Mouse (Mus musculus) C2C12 (cell line): ENCODE data around the gene Gpcpd1. TPM values are rescaled to one million over a fixed set of nuclear protein-coding genes. Genes with fewer than 3 reads are reported as not detected.

Experiments used
- H3K27me3 ChIP-seq: one replicate; pipeline ENCODE4 v1.6.1; 2011; ENCODE audit not compliant: control insufficient read depth, insufficient read depth, insufficient read length
- H3K36me3 ChIP-seq: one replicate; pipeline ENCODE4 v1.6.1; 2011; ENCODE audit not compliant: control insufficient read depth, insufficient read depth
- H3K4me3 ChIP-seq: one replicate; pipeline ENCODE4 v1.5.1; 2011; ENCODE audit warnings: mild to moderate bottlenecking, control low read depth; ENCODE audit not compliant: poor library complexity, insufficient read depth, severe bottlenecking
- H3K79me2 ChIP-seq: one replicate; pipeline ENCODE4 v1.6.1; 2011; ENCODE audit not compliant: control insufficient read depth, insufficient read depth
- H3K79me3 ChIP-seq: one replicate; pipeline ENCODE4 v1.6.1; 2011; ENCODE audit warnings: low read depth, control low read depth
- H3ac ChIP-seq: one replicate; pipeline ENCODE3; 2011; ENCODE audit warnings: low read depth; ENCODE audit not compliant: control insufficient read depth, insufficient read length
- CEBPB ChIP-seq: IDR thresholded peaks from one replicate; pipeline ENCODE4 v1.6.1; 2011; ENCODE audit warnings: low read depth, mild to moderate bottlenecking, control low read depth, moderate library complexity
- CTCF ChIP-seq: IDR thresholded peaks from one replicate; pipeline ENCODE4 v1.5.1; 2011; ENCODE audit not compliant: control insufficient read depth, insufficient read depth, insufficient read length
- FOSL1 ChIP-seq: IDR thresholded peaks from one replicate; pipeline ENCODE4 v1.8.0; 2011; ENCODE audit warnings: mild to moderate bottlenecking, low read length; ENCODE audit not compliant: poor library complexity, insufficient read depth, severe bottlenecking
- MAX ChIP-seq: IDR thresholded peaks from one replicate; pipeline ENCODE4 v1.6.1; 2011; ENCODE audit warnings: mild to moderate bottlenecking, control low read depth
- MYOD1 ChIP-seq: IDR thresholded peaks from one replicate; pipeline ENCODE4 v1.6.1; 2011; ENCODE audit warnings: low read depth; ENCODE audit not compliant: control insufficient read depth, insufficient read length
- MYOG ChIP-seq: IDR thresholded peaks from one replicate; pipeline ENCODE4 v1.6.1; 2011; ENCODE audit not compliant: control insufficient read depth, insufficient read length; ENCODE audit errors: extremely low read depth
- USF1 ChIP-seq: IDR thresholded peaks from one replicate; pipeline ENCODE4 v1.6.1; 2011; ENCODE audit warnings: low read depth, mild to moderate bottlenecking, control low read depth, moderate library complexity
- polyA plus RNA-seq: library from polyadenylated mRNA; unstranded; fragments of >200 nt; fragmentation: generic; extraction: Trizol; gene quantifications from one replicate; pipeline ENCODE4 v1.2.1, GENCODE M21; 2012; ENCODE audit warnings: missing spikeins

The Gpcpd1 gene
- polyA plus RNA-seq, 1 experiment = 2.4 TPM

GRCm38 (mm10) chr2:132575759-132576439 is 11.6 kb downstream of the Gpcpd1 start:
- Histone ChIP-seq H3ac (peak overlapping the region; percentile 8), H3K36me3 (peaks cover 8% of the 10 kb centered on the region), H3K79me2 (peaks cover 51% of the 10 kb centered on the region), H3K79me3 (peaks cover 31% of the 10 kb centered on the region), H3K4me3 (no peak overlapping the region), H3K27me3 (no peaks in the 10 kb centered on the region)
- no peak for TF ChIP-seq USF1
- TF ChIP-seq FOSL1 = no peak
- TF ChIP-seq MYOG = no peak
- no peak for TF ChIP-seq MAX

DNA sequence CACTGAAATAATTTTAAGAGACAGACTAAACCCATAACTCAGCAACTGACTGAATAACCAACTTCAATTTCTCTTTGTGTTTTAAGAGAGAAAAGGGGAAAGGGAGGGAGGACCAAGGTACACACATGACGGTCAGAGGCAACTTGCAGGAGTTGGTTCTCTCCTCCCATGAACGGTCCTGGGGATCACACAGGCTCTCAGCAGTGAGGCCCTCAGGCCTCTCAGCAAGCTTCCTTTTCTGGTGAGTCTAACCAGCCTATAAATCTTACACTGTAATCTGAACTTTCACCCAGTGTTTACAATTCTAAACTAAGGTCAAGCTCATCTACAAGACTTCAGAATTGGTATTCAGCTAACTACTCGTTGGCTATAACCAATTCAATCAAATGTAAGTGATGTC is 12.3 kb downstream of the Gpcpd1 start:
- H3K79me3 ChIP-seq = peaks cover 31% of the 10 kb centered on the region
- H3K27me3 ChIP-seq = no peaks in the 10 kb centered on the region
- H3K36me3 ChIP-seq = peaks cover 12% of the 10 kb centered on the region
- peaks cover 51% of the 10 kb centered on the region for H3K79me2 ChIP-seq
- H3K4me3 ChIP-seq = no peak overlapping the region
- TF ChIP-seq CEBPB (no peak), MYOD1 (no peak), USF1 (no peak), FOSL1 (no peak), CTCF (no peak), MAX (no peak), MYOG (no peak)
- no peak overlapping the region for H3ac ChIP-seq

DNA sequence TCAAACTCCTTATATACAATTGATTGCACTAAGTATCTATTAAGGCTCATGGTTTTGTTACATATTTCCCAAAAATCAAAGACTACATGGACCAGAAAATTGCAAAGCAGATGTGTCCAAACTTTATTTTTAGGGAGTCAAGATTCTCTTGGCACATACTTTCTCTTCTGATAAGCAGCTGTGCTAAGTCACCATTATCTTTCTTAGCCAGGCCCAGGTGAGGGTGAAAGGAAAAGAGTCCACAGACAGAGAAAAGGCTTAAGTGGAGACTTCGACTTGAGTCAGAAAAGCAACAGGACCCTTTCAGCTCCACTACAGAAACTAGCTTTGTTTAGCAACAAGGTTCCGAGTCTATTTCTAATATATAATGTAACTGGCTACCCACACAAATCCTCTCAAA is 14.2 kb downstream of the Gpcpd1 start:
- Histone ChIP-seq H3K79me3 (peaks cover 32% of the 10 kb centered on the region), H3K4me3 (no peak overlapping the region), H3K79me2 (peaks cover 51% of the 10 kb centered on the region), H3K36me3 (peaks cover 27% of the 10 kb centered on the region), H3K27me3 (no peaks in the 10 kb centered on the region), H3ac (no peak overlapping the region)
- TF ChIP-seq MYOG (no peak), MYOD1 (no peak), CEBPB (no peak), MAX (no peak), CTCF (no peak), USF1 (no peak), FOSL1 (no peak)

GRCm38 (mm10) chr2:132572651-132573050 is 14.9 kb downstream of the Gpcpd1 start:
- peaks cover 33% of the 10 kb centered on the region for H3K36me3 ChIP-seq
- TF ChIP-seq USF1 = no peak
- no peak for TF ChIP-seq MYOD1
- TF ChIP-seq CEBPB = no peak
- TF ChIP-seq MYOG = no peak
- no peak for TF ChIP-seq MAX
- TF ChIP-seq CTCF = no peak
- TF ChIP-seq FOSL1 = no peak
- H3K79me2 ChIP-seq = peaks cover 51% of the 10 kb centered on the region
- H3K27me3 ChIP-seq = no peaks in the 10 kb centered on the region
- no peak overlapping the region for H3K4me3 ChIP-seq
- H3K79me3 ChIP-seq = peaks cover 32% of the 10 kb centered on the region
- no peak overlapping the region for H3ac ChIP-seq

DNA sequence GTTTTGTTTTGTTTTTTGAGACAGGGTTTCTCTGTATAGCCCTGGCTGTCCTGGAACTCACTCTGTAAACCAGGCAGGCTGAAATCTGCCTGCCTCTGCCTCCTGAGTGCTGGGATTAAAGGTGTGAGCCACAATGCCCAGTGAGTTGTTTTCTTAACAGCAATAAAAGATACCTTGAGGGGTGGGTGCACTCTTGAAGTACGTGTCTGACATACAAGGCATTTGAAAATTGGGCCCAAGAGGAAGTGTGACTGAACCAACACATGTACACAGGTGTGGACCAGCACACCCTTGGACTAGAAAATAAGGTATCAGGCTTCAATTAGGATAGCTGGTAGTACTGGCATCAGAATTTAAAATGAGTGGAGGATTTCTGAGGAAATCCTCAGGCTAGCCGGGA is 16.2 kb downstream of the Gpcpd1 start:
- no peak overlapping the region for H3ac ChIP-seq
- no peak overlapping the region for H3K4me3 ChIP-seq
- peaks cover 42% of the 10 kb centered on the region for H3K36me3 ChIP-seq
- TF ChIP-seq FOSL1 = no peak
- no peak for TF ChIP-seq CTCF
- TF ChIP-seq MAX = no peak
- no peak for TF ChIP-seq USF1
- TF ChIP-seq MYOD1 = no peak
- TF ChIP-seq MYOG = no peak
- TF ChIP-seq CEBPB = no peak
- H3K79me2 ChIP-seq = peaks cover 38% of the 10 kb centered on the region
- H3K79me3 ChIP-seq = peaks cover 23% of the 10 kb centered on the region
- H3K27me3 ChIP-seq = no peaks in the 10 kb centered on the region

- H3K79me3 ChIP-seq = peaks cover 19% of the 10 kb centered on the region
- H3K4me3 ChIP-seq = no peak overlapping the region
- H3K27me3 ChIP-seq = no peaks in the 10 kb centered on the region
- TF ChIP-seq USF1 = no peak
- no peak for TF ChIP-seq MYOG
- no peak for TF ChIP-seq CEBPB
- no peak for TF ChIP-seq MAX
- TF ChIP-seq FOSL1 = no peak
- no peak for TF ChIP-seq CTCF
- TF ChIP-seq MYOD1 = no peak
- peaks cover 34% of the 10 kb centered on the region for H3K79me2 ChIP-seq
- no peak overlapping the region for H3ac ChIP-seq
- peaks cover 45% of the 10 kb centered on the region for H3K36me3 ChIP-seq
Measured at GRCm38 (mm10) chr2:132570869-132571268, 16.7 kb downstream of the Gpcpd1 start.
